Mouse (Mus musculus): ENCODE data around the gene Zyg11b.

Gene Zyg11b

DNA sequence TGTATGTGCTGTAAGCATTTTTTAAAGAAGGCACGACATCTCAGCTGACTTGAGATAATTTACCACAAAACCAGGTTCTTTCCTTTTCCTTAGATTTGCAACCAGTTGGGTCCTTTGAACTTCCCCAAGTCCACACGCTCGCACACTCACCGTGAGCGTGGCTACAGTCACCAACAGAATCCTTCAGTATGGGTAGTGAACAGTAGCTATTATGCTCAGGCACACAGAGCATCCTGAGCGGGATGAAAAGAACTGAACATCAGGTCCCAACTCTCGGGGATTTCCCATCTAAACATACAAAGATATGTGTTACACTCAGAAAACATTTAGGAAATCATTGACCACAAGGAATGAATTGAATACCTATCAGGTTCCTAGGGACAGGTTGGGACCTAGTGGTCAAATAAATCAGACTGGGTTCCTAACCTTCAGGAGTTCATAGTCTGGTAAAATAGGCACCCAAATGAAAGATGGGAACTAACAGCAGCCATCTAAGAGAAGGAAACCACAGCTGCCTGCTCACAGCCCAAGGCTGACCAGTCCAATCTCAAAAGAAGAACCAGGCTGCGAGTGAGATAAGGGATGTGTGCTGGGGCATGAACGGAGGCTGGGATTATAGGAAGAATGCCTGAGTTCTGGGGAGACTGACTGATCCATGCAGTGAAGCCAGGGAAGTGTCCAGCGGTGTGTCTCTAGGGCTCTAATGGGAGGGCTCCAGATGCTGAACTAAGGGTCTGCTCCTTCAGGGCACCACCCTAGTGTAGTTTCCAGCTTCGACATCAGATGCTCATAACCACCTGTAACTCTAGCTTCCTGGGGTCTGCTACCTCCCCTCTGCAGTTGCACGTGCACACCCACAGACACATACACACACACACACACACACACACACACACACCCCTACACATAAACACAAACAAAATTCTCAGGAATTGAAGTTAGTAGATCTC is 17.0 kb upstream of the Zyg11b start:
- DNase-seq = no peak

DNA sequence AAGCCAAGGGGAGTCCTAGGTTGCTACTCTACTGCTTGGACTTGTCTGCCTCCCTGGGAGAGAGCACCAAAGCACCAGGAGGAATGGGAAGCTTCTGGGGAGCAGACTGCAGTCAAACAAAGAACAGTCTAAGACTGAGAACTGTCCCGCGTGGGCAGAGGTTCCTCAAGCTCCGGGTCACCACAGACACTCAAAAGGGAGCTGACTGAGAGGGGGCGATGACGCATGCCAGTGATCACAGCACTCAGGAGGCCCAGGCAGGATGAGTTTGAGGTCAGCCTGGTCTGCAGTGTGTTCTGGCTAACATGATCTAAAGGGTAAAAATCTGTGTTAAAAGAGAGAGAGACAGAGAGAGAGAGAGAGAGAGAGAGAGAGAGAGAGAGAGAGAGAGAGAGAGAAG is 13.1 kb upstream of the Zyg11b start:
- no peak for DNase-seq

DNA sequence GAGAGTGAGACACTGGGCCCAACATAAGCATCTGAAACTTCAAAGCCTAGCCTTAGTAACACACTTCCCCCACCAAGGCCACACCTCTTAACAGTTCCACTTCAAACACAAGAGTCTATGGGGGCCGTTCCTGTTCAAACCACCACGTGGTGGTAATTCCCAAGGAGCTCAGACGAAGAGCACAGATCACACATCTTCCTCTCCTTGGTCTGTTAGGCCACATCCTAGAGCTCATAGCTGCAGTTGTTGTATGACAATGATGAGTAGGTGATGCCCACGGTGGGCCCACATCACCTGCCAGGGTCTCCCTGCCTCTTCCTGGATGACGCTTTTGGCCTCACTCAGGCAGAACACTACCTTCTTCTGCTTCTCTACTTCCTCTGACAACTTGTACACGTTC is 9.8 kb upstream of the Zyg11b start:
- DNase-seq = no peak

DNA sequence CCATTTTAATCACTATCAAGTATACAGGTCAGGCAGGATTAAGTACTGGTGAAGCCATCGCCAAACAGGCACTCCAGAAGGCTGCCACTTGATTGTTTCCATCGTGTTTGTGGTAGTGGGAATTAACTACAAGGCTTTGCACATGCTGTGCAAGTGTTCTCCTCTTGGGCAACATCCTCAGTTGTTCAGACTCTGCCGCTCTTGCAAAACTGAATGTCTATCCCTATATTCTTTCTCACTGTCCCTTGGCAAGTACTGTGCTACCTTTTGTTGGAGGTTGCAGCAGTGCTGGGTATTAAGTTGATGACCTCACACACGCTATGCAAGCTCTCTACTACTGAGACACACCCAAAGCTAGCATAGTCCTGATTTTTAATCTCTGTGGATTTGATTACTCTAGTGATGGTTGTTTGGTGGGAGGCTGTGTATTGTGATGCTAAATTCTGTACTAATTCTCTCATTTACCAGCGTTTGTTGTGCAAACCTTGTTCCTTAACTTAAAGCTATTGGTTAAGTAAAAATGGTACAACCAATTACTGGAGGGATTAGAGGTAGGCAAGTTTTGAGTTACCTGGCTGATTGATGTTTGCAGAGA is 1.5 kb upstream of the Zyg11b start:
- no peak for DNase-seq

DNA sequence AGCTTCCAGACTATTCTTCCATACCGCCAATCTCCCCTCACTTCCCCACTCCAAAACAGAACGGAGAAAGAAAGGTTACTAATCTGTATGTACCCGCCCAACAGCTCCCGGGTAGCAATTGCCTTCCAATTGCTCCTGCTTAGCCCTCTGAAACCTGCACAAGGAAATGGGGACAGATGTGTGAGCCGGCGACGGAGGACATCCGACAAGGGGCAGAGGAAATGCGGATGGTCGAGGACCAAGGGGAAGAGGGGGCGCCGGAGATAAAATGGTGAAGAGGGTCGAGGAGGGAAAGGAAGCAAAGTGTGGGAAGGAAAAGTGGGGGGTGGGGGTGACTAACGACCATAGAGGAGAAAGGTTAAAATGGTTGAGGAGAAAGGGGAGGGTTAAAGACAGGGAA is 630 bp downstream of the Zyg11b start:
- DNase-seq = no peak

DNA sequence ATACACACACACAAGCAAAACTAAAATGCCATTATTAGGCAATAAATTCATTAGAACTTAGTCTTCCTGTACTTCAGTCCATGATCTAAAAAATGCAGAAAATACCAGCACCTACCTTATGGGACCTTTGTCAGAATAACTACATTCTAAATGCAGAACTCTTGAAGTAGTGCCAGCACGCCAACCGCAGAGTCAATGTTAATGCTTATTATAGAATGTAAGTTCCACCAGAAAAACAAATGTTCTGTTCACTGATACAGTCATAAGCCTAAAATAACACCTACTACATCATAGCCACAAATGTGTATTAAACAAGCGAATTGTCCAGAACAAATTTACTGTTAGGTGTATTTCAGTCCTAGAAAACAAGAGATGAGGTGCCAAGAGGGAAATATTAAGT is 23.9 kb downstream of the Zyg11b start:
- DNase-seq = no peak

DNA sequence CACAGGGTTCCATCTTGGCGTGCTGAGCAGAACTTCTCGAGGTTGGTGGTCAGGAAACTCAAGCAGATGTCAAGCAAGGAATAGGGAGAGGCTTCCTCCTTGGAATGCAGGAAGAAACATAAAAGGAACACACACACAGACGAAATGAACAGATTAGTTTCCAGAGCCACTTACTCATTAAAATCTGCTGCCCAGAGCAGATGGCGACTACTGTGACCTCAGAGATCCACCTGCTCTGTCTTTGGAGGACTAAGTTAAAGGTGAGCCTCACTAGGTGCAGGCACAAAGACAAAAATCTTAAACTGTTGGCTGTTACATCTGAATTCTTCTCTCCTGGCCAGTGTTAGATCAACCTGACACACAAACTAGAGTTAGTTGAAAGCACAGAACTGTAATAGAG is 28.6 kb downstream of the Zyg11b start:
- DNase-seq = no peak

DNA sequence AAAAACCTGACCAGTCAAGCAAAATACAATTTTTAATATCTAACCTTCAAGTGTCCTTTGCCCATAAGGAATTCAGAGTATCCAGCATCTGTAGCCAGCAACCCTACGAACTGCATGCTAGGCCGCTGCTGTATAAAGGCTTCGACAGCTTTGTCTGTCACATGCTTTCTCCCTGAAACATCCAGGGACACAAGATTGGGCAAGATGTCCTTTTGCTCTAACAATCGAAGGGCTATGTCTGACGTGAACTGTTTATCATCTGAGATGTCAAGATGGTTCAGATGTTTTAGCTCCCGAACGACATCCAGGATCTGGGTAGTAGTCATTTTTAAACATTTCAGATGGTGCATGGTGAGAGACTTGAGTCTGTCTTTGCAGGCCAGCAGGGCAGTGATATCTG is 35.1 kb downstream of the Zyg11b start:
- DNase-seq = no peak

DNA sequence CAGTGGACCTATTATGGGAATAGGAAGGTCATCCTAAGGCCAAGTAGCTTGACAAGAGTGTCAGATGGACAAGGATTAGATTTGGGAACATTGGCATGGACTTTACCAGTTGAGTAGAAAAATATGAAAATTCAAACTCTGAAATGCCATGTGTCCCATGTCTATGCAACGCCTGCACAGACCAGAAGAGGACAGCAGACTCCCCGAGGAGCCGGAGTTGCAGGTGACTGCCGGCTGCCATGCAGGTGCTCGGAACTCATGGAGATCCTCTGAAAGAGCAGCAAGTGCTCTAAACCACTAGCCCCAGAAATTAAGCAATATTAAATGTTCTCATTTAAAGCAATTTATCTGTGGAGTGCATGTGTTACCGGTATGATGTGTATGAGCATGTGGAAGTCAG is 47.6 kb downstream of the Zyg11b start:
- no peak for DNase-seq

DNA sequence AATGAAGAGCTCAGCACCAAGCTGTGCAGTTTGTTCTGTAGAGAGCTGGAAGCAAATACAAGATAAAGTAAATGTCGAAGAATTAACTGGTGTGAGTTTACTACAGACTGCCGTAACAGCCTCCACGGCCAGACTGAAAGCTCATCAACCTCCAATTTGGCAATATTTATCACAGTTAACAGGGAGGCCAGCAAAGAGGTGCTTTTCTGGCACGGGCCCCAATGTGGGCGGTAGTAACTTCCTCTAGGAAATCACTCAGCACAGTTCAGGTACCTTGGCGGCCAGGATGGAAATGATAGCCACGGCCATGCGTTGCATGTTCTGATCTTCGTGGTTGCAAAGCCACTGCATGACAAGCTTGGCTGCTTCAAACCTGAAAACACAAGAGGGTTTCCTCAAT is 50.4 kb downstream of the Zyg11b start:
- peak; percentile 4 for DNase-seq

DNA sequence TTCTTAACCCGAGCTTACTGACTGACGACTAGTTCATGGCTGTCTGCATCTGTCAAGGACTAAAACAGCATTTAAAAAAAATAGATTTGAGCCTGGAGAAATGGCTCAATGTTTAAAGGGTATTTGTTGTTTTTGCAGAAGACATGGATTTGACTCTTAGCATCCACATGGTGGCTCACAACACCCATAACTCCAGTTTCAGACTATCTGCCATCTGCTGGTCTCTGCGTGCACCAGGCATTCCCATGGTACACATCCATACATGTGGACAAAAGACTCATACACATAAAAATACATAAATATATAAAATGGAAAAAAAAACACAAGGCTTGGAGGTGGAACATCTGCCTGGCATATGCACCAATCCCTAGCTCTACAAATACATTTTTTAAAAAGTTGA is 51.6 kb downstream of the Zyg11b start:
- DNase-seq = no peak

DNA sequence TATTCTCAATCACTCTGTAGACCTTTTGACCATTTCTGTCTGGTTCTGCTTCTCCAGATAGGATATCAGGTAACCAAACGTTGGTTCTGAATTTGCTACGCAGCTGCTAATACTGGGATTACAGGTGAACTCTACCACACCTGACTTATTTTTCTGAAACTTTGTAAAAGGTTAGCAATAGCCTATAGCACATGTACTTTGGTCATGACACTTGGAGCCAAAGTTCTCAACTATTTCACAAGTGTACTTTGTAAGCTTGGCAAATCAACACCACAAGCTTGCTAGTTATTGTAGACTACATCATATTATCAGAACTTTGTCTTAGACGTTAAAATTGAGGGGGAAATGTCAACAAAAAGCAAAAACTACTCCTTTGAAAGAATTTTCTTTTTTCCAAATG is 67.2 kb downstream of the Zyg11b start:
- no peak for DNase-seq

DNA sequence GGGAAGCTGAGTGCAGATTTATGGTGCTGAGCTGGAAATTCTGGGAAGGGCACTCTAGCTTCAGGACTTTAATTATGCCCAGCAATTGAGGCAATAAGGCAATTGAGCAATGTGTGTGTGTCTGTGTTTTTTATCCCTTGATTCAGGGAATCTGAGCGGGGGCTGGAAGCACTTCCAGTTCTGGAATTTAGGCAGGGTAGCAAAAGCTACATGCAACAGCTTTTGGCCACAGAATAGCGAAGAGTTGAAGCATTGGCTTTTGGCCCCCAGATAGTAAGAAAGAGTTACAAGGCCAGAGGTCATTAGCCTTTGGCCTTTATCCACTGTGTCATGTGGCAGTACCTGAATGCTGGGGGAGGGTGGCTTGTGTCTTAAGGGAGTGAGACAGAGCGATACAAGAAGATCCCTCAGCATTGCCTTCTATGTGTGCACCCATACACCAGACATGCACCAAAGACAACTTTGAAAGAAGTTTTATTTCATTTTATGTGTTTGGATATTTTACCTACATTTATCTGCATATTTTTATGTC is 75.5 kb downstream of the Zyg11b start:
- DNase-seq = no peak

DNA sequence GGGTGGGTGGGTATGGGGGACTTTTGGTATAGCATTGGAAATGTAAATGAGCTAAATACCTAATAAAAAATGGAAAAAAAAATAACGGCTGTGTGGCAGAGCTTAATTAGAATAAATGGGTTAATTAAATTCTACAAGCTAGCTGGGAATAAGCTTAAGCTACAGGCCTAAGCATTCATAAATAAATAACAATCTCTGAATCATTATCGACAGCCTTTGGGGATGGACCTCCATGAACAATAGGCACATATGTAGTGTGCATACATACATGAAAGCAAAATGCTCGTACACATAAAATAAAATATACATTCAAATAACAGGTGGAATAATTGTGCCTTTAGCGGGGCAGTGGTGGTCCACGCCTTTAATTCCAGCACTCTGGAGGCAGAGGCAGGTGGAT is 78.4 kb downstream of the Zyg11b start:
- DNase-seq = no peak

DNA sequence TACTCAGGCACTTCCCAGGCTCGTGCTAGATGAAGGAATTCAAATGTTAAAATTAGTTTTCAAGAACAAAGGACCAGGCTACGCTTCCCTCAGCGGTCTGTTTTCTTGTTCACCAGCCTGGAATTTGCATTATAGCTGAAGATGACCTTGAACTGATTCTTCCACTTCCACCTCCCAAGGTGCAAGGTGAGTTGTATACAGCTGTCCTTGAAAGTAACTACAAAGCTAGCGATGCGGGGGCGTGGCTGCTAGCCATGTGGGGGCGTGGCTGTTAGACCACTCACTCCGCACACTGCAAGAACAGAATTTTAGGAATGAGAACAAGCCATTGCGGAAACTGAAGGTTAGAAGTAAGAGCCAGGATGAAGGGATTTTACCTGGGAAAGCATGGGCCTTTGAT is 81.9 kb downstream of the Zyg11b start:
- peak; percentile 22 for DNase-seq

DNA sequence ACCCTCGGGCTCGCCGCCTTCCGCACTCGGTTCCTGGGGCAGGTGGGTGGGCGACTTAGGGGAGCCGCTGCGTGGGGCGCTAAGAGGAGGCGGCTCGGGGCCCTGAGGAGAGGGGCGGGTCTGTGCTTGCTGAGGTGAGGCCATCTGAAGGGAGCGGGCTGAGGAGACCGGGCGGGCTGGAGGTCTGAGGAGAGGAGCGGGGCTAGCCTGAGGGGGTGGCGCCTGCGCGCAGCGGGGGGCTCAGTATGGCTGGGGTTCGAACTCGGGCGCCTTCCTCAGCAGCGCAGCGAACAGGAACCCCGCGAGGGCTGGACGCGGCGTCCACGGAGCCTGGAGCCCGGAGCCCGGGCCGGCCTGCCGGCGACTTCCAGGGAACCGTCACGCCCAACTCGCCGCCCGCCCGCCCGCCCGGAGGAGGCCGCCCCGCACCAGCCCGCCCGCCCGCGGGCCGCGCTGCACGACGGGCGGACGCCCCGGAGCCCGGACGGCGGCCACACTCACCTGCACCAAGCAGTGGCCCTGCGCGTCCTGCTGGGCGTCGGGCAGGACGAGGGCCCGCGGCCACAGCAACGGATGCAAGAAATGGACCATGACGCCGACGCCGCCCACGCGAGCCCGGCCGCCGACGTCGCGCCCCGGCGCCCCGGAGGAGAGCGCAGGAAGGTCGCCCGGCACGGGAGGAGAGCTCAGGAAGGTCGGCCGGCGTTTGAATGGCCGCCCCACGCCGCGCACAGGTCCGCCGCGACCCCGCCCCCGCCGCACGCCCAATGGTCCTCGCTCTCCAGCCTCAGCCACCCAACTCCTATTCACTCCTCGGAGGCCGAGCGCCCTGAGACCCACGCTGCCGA is 83.3 kb downstream of the Zyg11b start, which contains the start of gene Zyg11a:
TSS of gene Zyg11a (minus strand) at position 717 of the 848 bp plus-strand sequence.
- DNase-seq = peak; percentile 9

DNA sequence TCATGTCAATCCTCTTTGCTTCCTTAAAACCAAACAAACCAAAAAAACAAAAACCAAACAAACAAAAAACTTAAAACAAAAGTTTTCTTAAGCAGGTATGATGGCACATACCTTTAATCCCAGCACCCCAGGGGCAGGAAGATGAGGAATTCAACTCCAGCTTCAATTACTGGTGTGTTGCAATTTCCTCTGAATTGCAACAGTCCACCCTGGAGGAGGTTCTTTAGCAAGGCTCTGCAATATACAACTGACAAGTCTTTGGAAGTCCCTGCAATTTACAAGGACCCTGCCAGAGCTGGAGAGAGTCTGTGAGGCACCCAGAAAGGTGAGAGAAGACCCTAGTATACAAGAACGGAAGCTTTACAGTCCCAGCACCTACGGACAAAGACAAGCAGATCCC is 87.9 kb downstream of the Zyg11b start:
- no peak for DNase-seq

DNA sequence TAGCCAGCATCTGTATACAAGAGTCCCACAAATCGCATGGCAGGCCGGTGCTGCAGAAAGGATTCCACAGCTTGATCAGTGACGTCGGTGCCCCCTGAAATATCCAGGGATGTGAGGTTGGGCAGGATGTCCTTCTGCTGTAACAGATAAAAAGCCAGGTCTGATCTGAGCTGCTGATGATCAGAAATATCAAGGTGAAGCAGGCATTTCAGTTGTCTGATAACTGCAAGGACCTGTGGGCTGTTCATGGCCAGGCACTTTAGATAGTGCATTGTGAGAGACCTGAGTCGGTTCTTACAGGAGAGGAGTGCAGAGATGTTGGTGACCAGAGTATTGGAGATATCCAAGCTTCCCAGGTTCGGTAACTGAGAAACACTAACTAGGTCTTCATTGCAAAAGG is 96.3 kb downstream of the Zyg11b start:
- no peak for DNase-seq

DNA sequence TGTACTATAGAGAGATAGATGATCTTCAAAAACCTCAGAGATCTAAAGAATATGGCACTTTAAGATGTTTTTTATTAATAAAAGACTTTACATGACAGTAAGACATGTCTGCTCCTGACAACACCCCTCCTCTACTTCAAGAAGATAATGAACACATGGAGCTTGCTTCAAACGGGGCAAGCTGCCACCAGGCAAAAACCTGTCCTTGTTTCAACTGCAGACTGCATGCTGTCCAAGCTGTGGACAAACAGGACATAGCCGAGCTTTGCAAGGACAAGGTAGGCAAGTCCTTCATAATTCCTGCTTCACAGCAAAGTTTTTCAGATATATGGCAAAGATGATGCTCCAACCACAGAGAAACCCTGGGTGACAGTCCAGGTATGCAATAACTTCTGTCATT is 101.7 kb downstream of the Zyg11b start:
- no peak for DNase-seq

DNA sequence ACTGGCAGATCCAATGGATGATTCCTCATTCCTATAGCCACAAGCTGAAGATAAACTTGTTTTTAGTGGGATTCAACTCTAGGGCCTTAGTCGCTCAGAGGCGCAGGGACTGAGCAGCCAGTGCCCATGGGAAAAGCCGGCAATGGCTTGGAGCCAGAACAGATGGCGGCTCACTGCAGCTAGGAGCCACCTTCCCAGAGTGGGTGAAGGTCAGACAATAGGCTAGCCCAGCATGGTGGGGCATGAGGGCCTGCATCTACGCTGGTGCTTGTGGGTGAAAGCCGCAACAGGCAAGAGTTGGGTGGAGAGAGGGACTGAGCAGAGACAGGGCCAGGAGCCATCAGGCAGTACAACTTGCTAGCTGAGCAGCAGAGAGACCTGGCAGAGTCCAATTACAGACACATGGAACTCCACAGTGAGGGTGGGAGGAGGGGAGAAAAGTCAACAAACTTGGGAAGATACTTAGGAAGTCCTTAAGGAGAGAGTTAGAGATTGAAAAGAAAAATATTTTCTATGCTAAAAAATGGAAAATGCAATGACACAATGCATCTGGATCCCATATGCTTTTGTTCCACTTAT is 104.5 kb downstream of the Zyg11b start:
- no peak for DNase-seq

DNA sequence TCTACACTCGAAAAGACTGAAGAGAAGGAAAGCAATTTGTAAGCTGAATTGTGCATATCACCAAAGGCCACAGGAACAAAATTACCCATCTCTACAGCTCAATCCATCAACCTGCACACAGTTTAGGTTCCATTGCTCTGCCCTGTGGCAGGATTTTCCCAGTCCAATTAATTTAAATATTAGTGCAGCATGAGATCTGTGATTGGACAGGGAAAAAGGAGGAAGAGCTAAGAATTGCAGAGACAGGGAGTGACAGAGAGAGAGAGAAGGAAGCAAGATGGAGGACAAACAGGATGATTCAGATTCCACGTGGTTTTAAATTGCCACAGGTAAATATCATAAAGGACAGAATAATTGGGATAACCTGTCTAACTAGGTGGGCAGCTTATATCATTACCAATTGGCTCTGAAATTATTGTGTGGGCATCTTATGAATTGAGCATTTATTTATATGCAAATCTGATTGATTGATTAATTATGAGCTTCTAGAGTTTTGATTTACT is 108.0 kb downstream of the Zyg11b start:
- DNase-seq = no peak

DNA sequence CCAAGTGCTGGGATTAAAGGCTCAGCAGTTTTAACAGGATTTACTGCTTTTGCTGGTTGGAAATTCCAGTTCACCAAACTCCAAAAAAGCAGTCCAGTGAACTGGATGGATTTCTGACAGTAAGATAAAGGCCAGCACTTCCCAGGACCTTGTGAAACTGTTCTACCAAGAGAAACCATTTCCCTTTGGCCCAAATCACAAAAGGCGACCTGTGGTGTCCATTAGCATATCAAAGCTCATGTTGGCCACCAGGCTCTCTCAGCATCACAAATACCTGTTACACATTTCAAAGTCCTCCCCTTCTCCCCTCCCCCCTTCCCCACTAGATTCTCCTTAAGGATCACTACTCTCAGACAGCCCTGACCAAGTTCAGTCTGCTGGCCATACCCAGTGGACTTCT is 118.6 kb downstream of the Zyg11b start:
- no peak for DNase-seq
